Mouse (Mus musculus) testis, adult 2 months (tissue): Measurements from ENCODE around the gene B830017H08Rik.

Source experiments
- CTCF ChIP-seq: fragments of 200-500 bp; IDR thresholded peaks from 2 replicates; pipeline ENCODE4 v1.5.1; 2012; ENCODE audit warnings: low read depth, mild to moderate bottlenecking, inconsistent platforms, low read length, moderate library complexity; ENCODE audit not compliant: control insufficient read depth, insufficient read depth, insufficient replicate concordance
- POLR2A ChIP-seq: fragments of 200-500 bp; IDR thresholded peaks from 2 replicates; pipeline ENCODE4 v1.6.1; 2012; ENCODE audit warnings: low read depth, mild to moderate bottlenecking, inconsistent platforms, low read length, moderate library complexity; ENCODE audit not compliant: control insufficient read depth

DNA sequence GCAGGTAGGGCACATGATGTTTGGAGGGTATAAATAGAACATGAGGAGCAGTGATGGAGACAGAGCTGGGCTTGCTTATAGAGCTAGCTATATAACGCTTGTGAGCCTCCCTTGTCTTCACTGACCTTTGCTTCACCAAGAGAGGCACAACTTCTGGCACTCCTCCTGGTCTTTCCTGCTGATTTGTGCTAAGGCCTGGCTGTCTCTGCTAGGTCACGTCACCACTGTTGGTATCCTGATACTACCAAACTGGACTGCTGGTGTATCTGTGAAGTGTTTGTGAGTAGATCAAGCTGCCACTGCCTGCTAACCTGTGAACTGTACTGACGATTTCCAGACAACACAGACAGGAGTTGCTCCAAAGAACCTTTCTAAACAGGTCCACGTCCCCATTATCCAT lies 42.3 kb downstream of the B830017H08Rik start:
- TF ChIP-seq CTCF (no peak), POLR2A (no peak)
